Mouse (Mus musculus) right cerebral cortex, postnatal 14 days (tissue): ENCODE measurements at regions not wholly inside any gene's neighbourhood (a gene's known extent, or its start where the extent isn't known, plus 50 kb on each side); places are given as distances from the start of the nearest gene placed in this dataset.
A peak's percentile ranks its signal among the peaks of the same experiment; 100 is the strongest.

ENCODE experiments used
- DNase-seq: peaks from one replicate; pipeline ENCODE4 v3.0.0; 2022

DNA sequence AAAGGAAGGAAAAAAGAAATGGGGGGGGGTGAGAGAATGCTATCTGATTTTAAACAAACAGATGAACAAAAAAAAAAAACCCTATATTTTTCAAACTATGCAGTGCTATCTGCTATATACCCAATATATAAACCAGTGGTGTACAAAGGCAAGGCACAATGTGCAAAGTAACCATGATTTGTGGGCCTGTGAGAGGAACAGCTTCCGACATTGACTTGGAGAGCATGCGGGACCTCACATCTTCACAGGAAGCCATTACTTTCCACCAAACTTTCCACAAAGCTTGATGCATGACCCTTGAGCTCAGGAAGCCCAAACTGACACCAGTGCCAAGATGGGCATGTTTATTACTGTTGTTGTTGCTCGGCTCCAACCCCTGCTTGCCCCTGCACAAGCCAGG is 299.3 kb upstream of the Cd180 start:
- no peak for DNase-seq

DNA sequence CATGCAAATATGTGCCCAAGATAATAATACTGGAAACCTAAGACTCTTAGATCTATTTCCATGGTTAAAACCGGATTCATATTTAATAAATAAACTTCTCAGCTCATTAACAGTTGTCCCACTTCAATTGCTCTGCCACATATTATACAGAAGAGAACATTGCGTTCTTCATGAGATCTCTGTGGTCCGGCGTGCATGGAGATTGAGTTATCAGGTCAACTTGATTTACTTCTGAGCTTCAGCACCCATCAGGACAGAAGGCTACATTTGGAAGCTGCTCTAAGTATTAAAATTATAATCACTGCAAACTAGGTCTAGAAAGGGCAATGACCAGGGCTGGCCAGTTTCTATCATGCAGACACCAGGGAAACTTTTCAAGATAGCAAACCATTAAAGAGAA is 295.9 kb upstream of the Cd180 start:
- DNase-seq: no peak

DNA sequence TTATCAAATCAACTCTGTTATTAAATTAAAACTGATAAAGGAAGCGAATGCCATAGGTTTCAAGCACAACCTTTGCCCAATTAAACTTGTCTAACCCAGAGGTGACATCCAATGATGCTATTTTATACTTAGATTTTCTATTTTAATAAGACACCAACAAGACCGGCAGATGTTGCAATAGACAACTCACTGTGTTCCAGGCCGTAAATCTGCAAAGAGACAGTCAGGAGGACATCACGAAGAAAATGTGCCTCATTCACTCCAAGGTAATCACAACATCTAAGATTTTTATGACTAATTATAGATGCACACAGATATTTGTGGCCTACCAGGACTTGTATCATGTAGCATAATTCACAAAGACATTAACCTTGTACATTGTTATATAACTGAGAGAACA is 281.5 kb upstream of the Cd180 start:
- no peak for DNase-seq

DNA sequence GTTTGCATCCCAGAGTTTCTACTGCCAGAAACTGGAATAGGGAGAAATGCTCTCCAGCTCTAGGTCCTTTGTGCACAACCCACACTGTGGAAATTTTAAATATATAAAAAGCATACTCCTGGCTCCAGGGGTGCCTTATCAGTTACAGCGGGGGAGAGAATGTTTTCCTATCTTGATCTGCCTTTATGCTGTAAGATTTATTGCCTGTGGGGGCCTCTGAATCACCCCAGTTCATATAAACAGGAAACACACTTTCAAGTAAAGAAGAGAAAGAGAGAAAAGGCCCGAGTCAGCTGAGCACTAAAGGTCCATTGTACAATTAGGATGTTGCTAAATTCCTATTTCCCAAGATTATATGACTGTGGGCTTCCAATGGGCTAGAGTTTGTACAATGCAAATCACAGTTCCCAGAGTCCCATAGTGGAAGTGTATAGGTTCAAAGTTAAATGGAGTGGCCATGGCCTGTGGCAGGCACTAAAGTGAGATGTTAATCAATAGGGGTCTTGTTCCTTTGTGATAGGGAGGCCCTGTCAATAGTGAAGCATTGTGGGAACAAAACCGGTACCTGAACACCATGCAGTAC is 258.9 kb upstream of the Cd180 start:
- DNase-seq: no peak

DNA sequence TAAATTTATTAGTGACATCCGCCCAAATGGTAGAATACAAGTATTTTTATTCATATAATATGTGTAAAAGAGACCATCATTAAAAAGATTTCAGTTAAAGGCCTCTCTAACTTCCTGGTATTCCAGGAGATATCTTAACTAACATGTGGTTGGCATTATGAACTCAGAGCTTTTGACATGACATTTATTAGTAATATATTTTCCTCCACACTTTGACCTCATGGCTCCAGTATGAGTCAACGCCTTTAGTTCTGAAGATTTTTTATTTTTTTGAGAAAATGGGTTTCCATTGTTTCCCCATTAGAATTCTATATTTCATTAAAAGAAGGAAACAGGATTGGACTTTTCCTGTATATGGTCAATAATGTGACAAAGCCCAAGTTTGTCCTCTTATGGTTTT is 250.7 kb upstream of the Cd180 start:
- no peak for DNase-seq

DNA sequence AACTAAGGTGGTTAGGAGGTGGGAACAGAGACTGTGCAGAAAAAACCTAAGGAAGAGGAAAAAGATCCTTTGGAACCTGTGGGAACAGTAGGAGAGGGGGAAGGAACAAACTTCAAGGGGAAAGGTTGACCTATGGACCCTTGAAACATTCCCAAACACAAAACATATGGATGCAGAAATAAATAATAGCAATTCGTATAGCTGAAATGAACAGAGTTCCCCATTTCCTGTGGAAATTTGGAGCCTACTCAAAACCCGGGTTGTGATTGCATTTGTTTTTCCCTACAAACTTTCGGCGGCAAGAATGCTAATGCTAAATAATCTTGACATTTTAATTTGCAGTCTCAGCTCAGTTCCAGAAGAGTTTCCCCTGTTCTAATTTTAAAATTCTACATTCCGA is 246.0 kb upstream of the Cd180 start:
- DNase-seq: no peak

DNA sequence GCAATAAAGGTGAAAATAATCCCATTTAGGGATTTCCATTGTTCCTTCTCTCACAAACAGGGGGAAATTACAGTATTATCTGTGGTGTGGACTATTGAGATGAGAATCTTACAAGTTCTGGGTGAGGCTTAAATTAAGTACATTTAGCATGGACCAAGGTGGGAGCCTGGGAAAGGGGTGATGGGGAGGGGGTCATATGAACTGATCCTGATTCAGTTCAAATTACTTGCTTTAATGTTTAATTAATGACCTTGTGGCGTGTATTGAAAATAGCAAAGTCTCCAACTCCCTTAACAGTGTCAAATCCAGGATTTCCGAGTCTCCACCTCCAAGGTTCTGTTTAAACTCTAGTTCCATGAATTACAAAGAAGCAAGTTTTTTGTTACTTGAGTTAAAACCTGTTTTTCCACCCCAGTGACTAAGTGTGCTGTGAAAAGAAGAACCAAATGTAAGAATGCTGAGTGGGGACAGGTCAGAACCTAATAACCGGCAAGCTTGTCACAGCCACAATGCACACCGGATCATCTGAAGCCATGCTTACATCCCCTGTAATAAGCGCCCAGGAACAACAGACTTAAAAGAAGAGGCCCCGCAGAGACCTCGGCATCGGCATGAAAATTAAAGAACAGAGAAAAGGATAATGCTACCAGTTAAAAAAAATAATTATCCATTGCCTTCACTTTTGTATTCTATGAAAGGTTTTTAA is 243.8 kb upstream of the Cd180 start:
- DNase-seq: no peak

DNA sequence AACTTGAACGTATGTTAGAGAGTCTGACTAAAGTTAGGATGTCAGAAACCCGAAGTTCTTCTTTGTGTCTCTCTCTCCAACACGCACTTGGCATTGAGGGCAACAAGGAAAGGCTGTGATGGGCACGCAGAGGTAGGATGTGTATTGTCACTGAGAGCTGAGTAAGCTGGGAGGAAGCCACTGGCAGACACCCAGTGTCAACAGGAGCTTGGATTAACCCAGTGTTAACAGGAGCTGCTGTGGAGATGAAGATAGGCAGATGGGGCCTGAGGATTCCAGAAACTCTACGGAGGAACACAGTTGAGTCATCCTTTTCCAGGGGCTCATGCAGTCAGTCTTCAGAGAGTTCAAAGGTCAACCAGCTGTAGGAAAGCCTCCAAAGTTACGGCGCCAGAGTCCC is 242.2 kb upstream of the Cd180 start:
- DNase-seq: no peak

DNA sequence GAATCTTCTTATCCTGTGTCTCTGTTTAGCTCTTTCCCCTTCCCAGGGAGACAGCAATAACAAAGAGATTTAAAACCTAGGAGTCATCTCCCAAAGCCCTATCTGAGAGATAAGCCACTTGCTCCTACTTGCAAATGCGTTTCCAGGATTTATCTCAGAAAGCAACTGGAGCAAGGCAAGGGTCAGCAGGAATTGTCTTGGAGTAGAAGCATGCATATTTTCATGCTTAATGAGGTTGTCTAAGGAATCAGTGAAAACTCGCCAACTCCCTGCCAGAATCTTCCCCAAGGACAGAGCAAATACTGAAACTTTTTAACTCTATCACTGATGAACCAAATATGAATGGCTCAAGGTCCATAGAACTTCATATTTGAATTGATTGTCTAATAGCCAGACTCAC is 234.6 kb upstream of the Cd180 start:
- no peak for DNase-seq

DNA sequence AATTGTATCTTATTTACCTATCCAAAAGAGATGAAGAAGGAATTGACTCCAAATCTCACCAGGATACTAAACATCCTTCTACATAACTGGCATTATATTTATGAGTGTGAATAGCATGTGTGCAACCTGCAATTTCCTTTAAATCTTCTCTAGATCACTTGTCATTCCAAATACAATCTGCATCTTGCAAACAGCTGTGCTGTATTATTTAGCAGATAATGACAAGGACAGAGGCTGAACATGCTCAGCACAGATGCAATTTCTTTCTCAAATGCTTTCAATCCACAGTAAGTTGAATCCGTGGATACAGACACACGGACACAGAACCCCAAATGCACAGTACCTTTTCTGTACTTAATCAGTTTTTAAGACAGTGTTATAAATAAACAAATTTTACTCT is 229.4 kb upstream of the Cd180 start:
- no peak for DNase-seq

DNA sequence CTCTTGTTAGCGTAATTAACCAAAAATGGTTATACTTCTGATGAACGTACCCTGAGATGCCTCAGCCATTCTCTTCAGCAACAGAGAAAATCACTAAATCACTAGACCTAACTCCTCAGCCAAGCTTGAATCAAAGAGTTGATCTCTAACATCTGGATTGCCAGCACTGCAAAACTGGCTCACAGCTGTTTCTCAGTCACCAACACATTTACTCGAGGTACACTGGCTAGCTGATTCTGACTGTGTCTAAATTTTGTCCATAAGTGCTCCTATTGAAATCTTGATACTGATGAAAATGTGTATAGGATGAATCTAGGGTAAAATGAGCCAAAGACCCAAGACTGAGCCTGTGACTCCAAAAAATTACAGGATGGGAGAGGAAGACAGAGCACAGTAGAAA is 211.5 kb upstream of the Cd180 start:
- DNase-seq: no peak

DNA sequence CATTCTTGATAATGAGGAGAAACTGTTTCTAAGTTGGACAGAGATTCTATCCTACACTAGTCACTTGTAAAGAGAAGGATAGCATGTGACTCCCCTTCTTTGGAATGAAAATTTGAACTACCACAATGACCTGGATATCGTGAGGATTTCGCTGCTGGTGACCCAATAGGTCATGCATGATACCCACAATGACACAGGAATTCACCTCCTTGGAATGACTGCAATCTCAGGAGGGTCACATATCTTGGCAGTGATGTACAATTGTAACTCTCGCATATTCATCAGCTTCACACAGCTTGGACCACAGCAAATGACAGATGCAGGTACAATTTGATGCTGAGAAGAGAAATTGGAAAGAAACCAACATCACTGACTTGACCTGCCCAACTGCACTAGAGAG is 210.9 kb upstream of the Cd180 start:
- DNase-seq: no peak

DNA sequence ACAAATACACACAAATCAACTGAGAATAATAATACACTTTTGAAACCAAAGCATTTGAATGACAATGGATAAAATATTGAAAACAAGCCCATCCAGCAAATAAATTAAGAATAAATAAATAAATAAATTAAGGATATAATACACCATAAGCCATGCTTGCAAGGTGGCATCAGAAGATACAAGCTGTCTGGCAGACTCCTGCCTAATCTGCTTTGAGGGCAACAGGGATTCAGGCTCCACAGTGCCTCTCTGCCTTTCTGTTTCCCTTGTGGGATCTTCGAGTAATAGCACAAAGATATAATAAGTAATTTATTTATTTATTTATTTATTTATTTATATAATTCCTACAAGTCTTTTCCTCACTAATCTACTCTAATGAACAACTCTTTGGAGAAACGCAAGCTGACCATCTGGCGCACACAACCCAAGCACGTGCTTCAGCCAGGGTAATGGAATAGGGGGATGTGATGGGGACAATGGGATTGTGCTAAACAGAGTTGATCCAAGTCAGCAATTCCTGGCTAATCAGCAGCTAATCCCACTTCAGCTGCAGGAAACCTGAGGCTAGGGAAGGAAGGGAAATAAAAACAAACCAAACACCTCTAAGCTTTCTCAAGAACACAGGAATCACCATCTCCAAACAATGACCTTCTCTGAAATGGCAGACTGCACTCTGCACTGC is 205.8 kb upstream of the Cd180 start:
- no peak for DNase-seq

DNA sequence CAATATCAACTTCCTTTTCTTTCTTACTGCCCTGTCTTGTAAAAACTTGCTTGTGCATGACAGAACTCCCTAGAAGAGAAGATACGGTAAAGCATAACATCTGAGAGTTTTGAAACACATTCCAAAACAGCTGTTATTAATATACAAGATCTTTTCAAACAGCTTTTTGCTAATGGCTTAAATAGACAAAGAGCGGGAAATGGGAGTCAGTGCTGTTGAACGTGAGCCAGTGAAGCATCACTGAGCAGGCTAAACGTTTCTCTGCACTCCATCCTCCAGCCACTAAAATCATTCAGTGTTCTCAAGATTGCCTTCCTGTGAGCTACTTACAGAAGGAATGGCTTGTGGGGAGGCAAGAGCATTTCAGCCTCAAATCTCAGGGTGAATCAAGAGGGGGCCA is 202.0 kb upstream of the Cd180 start:
- DNase-seq: no peak

DNA sequence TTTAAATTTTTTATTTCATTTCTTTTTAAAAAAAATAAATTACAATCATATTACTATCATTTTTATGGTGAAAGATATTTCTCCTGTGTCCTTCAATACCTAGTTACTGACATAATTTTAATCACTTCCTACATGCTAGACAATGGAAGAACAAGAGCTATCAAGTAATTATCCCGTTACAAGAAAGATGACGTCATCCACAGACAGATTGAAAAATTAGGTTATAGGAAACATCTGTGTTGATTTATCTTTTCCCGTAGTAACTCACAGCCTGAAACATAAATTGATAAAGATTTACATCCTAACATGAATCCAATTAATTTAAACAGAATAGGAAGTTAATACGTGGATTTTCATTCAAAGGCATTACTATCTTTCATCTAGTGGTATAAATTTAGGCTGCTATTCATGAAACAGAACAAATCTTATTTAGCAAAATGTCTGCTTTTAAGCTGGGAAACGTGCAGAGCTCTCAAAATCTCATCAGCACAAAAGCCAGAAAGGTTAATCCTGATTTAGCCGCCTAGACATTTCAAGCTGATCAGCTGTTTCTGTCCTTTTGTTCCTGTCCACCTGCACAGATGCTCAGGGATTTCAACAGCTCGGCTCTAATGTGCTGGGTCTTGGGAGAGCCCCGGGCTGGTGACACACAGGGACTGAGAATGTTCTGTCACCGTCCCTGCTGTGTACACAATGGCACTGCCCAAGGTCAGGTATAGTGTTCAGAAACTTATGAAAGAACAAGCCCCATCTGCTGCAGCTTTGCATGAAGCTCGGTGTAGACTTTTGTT is 189.0 kb upstream of the Cd180 start:
- no peak for DNase-seq

DNA sequence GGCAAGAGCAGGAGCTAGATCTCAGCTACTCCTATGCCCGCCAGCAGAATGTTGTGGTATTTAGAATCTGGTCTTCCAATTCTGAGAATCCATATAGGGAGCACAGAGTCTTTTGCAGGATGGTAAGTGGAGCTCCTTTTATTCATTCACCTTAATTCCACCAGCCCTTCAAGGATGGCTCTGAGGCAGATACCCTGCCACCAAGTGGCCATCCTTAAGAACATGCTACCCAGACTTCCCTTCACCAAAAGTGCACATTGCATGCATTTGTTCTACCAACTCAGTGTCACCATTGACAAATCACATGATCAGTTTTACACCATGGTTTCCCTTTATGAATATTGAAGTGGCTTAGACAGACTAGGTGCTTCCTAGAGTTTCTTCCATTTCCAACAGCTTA is 186.1 kb upstream of the Cd180 start:
- no peak for DNase-seq

DNA sequence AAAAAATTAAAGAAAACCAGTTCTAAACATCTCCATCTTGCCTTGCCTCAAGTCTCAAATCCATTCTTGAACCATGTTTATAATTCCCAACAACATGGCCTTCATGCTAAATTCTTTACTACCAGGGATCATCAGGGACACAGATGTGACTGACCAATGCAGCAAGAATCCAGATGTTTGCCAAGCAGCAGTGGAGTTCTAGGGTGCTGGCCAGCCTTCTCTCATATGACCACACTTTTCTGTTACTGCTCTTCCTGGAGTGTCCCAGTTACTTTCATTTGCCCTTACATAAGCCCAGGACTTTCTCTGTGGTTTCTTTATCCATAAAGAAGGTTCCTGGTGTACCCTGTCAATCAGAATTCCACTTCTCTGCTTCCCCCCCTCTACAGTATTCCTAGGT is 185.4 kb upstream of the Cd180 start:
- no peak for DNase-seq

DNA sequence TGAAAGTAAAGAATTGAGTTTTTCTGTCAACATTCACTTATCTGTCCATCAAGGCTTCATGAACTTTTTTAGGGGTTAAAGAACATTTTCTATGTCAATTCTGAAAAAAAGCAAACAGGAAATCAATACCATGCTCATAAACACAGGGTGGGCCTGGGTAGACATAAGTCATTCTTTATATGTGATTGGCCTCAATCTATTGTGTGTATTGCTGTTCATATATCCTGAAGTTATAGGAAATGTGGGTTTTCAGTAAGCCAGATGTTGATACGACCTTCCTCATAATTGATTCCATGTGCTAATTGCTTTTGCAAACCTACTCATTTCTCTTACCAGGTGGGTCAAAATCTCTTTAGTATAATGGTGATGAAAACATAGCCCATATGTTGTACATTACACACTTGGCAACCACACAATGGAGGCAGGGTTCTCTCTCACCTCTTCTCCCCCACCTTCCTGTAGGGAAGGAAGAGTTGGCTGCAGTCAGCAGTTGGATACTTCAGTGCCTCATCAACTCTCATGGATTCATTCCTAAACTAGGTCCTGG is 182.6 kb upstream of the Cd180 start:
- no peak for DNase-seq

DNA sequence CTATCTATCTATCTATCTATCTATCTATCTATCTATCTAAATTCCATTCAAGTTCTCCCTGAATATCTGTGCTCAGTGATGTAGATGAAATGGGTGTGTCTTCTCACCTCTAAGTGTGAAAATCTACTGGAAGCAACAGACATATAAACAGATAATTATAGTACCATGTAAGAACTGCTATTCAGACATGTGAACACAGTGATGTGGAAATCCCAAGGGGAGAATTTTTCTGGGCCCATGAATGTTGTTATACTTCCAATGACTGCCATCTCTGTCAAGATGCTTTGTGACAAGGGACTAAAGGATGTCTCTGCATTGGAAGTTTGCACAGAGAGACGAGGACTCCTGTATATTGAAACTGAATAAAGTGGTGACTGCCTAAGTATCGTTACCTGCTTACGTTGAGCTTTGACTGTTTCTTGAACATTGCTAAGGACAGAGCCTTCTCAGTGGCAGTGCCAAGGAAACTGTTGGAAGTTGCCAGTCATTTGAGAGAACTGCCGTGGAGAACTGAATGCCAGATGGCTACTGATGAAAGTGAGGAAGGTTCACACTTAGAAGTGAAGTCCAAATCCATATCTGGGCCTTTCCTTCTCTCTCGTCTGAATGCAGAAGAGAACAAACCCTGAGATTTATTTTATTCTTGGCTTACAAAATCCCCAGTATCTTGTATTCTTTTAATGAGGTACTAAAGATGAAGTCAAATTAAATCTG is 175.0 kb upstream of the Cd180 start:
- DNase-seq: no peak

DNA sequence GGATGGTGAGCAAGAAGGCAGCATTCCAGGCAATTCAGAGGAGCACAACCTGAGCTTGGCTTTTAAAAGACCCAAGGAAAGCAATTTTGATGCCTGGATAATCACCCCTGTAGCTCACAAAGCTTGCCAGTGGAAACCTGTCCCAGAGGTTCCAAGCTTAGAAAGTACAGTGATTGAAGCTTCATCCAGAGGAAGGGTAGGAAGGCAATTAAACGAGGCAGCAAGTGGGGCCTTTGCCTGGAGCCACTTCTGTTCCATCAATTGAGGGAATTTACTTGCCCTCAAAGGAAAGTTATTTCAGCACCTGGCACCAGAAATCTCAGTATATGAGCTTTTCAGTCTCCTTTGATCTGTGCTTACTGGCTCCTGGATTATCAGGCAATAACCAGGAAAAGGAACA is 171.9 kb upstream of the Cd180 start:
- DNase-seq: no peak

DNA sequence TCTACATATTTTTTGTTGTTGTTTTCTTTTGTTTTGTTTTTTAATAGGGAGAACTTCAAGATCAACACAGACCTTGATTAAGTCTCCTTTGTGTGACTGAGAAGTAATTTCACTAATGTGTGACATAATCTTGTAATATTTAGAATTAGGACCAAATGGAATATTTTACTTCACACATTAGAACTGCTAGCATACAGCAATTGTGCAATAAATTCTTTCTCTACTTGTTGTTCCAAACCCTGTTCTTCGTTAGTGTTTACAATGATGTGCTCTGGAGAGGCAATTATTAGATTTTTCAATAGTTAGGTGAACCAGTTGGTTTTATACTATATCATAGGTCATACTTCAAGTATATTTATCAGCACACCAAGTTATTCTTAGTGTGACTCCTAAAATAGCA is 171.3 kb upstream of the Cd180 start:
- DNase-seq: no peak

DNA sequence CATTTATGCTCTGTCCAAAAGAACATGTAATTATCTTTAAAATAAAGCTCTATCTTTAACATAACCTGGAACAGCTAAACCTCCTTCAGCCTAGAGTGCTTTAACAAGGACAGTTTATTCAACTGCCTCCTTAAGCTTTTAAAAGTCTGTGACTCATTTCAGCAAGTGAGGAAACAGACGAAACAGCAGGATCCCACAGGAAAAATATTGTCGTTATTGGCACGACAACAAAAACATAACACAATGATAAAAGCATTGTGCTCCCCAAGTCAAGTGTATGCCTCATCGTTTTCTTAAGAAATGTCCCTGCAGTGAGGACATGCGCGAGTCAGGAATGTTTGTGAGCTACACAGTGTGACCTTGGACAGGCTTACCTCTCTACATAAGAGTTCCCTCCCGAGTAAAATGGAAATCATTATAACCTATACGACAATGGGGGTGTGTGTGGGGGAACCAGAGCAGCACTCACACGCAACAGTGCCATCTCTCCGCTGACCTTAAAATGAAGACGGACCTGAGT is 166.7 kb upstream of the Cd180 start:
- no peak for DNase-seq

DNA sequence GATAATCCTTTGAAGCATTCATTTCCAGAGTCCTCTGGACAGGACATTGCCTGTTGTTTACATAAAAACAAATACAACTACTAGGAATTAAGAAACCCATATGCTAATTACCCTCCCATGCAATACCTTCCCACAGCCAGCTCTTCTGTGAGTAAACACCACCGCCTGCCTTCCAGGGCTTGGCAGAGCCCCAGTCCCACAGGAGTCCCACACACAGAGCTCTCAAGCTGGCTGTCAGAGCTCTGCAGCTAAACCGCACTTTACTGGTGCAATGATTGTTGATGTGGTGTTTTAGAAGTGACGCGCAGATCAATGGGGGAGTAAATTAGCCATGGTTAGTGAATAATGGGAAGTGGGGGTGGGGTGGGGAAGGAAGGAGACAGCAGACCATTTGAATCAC is 159.6 kb upstream of the Cd180 start:
- DNase-seq: peak; percentile 53
